Mouse (Mus musculus) inflammation-experienced regulatory T-cells, adult 16 weeks (primary cell): ENCODE data around the gene Zfp120. TPM values are rescaled to one million over a fixed set of nuclear protein-coding genes. Genes with fewer than 3 reads are reported as not detected.

Source experiments
- polyA plus RNA-seq: library from polyadenylated mRNA; unstranded; fragments of 100-300 nt; shearing (Covaris generic); gene quantifications from one replicate; pipeline ENCODE4 v1.2.1, GENCODE M21; 2017

Gene Zfp120
- polyA plus RNA-seq = 35.8 TPM

DNA sequence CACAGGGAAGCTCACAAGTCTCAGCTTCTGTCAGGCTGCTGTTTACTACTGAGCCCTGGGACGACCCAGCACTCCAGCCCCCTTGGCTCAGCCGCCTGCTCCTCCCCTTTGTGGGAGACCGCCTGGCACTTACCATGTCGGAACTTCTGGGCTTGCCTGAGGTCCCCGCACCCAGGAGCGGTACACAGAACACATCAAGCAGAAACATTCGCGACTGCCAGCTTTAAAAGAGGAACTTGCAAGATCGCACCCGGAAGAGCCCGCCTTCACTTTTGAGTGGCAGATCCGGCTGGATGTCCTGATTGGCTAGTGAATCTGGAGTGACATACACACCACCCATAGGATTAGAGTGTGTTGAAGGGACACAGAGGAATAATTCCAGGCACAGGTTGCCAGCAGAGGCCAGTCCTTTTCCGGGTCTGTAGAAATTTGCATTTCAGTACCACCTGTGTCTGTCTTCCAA lies at the start of gene Zfp120:
Gene Zfp120, minus strand, starts transcription at position 274 of the 463 bp plus-strand sequence.

DNA sequence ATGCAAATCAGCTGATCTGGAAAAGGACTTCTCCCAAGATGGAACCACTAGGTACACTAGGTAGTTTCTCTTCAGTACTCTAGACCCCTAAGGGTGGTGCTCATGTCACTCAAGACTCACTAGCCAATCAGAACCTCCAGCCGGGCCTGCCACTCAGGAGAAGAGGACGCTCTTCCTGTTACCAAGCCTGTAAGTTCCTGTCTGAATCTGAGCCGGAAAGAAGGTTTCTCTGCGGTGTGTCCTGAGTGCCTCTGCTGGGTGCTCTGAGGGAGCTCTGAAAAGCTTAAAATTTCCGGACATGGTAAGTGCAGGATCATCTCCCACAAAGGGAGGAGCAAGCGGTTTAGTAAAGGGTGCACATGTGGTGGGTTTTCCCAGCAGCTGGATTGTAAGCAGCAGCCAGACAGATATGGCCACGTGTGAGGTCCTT lies 45.1 kb upstream of the Zfp120 start, which contains the start of gene Gm14139:
Gene Gm14139, plus strand, starts transcription at position 186 of the 430 bp plus-strand sequence.

DNA sequence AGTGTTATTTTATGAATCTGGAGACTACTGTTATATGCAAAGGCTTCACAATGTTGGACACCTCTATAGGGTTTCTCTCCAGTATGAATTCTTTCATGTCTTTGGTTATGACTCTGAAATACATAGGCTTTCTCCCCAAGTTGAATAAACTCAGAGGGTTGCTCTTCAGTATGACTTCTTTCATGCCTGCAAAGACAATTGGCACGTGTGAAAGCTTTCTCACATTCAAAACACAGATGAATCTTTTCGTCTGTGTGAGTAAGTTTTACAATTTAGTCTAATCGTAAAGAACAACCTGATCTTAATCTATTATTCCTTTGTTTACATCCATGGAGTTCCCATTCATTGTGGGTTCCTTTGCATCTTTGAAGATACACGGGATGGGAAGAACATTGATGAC lies 43.1 kb upstream of the Zfp120 start, which contains the start of gene Gm10770:
Gene Gm10770, minus strand, starts transcription at position 101 of the 400 bp plus-strand sequence.

Other genes starting within 250 kb of the Zfp120 start
- gene Gm10770, start 43.0 kb upstream of the Zfp120 start, polyA plus RNA-seq = not detected
- gene Gm14139, start 45.0 kb upstream of the Zfp120 start, polyA plus RNA-seq = 1.3 TPM
- gene Zfp937, start 81.4 kb upstream of the Zfp120 start, polyA plus RNA-seq = 20.5 TPM
- 50.0 TPM for gene Gm21994, start 118.9 kb upstream of the Zfp120 start, polyA plus RNA-seq
- 0.13 TPM for gene Gm14124, start 120.8 kb upstream of the Zfp120 start, polyA plus RNA-seq
- 23.6 TPM for gene Gm10130, start 187.0 kb upstream of the Zfp120 start, polyA plus RNA-seq
- 9.5 TPM for gene 3300002I08Rik, start 226.1 kb upstream of the Zfp120 start, polyA plus RNA-seq